Mouse (Mus musculus) embryonic facial prominence, embryonic 10.5 days (tissue): Measurements from ENCODE around the gene Nr1h4. TPM values are rescaled to one million over a fixed set of nuclear protein-coding genes. Genes with fewer than 3 reads are reported as not detected.

Experiments used
- DNase-seq: peaks from one replicate; pipeline ENCODE4 v3.0.0-alpha.2; 2017; ENCODE audit warnings: low spot score
- H3K27ac ChIP-seq: fragments of 300-500 bp; sonication (generic); replicated peaks from 2 replicates; pipeline ENCODE4 v1.5.1; 2016; ENCODE audit warnings: mild to moderate bottlenecking
- H3K27me3 ChIP-seq: fragments of 300-500 bp; sonication (generic); replicated peaks from 2 replicates; pipeline ENCODE4 v1.6.1; 2016; ENCODE audit warnings: low read depth, mild to moderate bottlenecking; ENCODE audit not compliant: poor library complexity, severe bottlenecking
- H3K36me3 ChIP-seq: fragments of 300-500 bp; sonication (generic); replicated peaks from 2 replicates; pipeline ENCODE4 v1.6.1; 2016; ENCODE audit warnings: mild to moderate bottlenecking, moderate library complexity
- H3K4me1 ChIP-seq: fragments of 300-500 bp; sonication (generic); 2 replicates; pipeline ENCODE4 v1.6.1; 2016
- H3K4me3 ChIP-seq: fragments of 300-500 bp; sonication (generic); 2 replicates; pipeline ENCODE4 v1.5.1; 2016; ENCODE audit warnings: mild to moderate bottlenecking, moderate library complexity
- H3K9me3 ChIP-seq: fragments of 300-500 bp; sonication (generic); 2 replicates; pipeline ENCODE4 v1.6.1; 2016; ENCODE audit warnings: mild to moderate bottlenecking
- WGBS: fragments of 180-500 bp; shearing (Covaris S2); methylation state at CpG from one replicate; pipeline ENCODE4 v1.1.7; 2016; 5-methylcytosine and 5-hydroxymethylcytosine counted together
- polyA plus RNA-seq: library from polyadenylated mRNA; unstranded; fragments of >200 nt; fragmentation: Nextera tagmentation; extraction: Ambion mirVana; gene quantifications from 2 replicates; pipeline ENCODE4 v1.2.1, GENCODE M21; 2016

The Nr1h4 gene
- polyA plus RNA-seq, 1 experiment from 2014 or later = not detected

- WGBS = 67% methylated on average over 6 of the region's 6 CpGs
- H3K9me3 ChIP-seq = no peaks in the 10 kb centered on the region
- no peak for DNase-seq
- H3K36me3 ChIP-seq = no peaks in the 10 kb centered on the region
- H3K27ac ChIP-seq = no peak overlapping the region
- H3K4me3 ChIP-seq = no peak overlapping the region
- no peaks in the 10 kb centered on the region for H3K27me3 ChIP-seq
- no peaks in the 10 kb centered on the region for H3K4me1 ChIP-seq
Measured at GRCm38 (mm10) chr10:89548028-89548427, 14.6 kb upstream of the Nr1h4 start.

- Histone ChIP-seq H3K4me3 (no peak overlapping the region), H3K9me3 (no peaks in the 10 kb centered on the region), H3K27me3 (no peaks in the 10 kb centered on the region), H3K36me3 (no peaks in the 10 kb centered on the region), H3K4me1 (no peaks in the 10 kb centered on the region), H3K27ac (no peak overlapping the region)
- WGBS = 83% methylated on average over 2 of the region's 2 CpGs
- DNase-seq = no peak
Measured at GRCm38 (mm10) chr10:89546989-89547388, 13.6 kb upstream of the Nr1h4 start.

GRCm38 (mm10) chr10:89543867-89544266 lies 10.5 kb upstream of the Nr1h4 start:
- Histone ChIP-seq H3K27ac (no peak overlapping the region), H3K4me3 (no peak overlapping the region), H3K36me3 (no peaks in the 10 kb centered on the region), H3K27me3 (no peaks in the 10 kb centered on the region), H3K4me1 (no peaks in the 10 kb centered on the region), H3K9me3 (no peaks in the 10 kb centered on the region)
- 63% methylated on average over 6 of the region's 6 CpGs for WGBS
- DNase-seq = no peak

GRCm38 (mm10) chr10:89542321-89542720 lies 8.9 kb upstream of the Nr1h4 start:
- no peaks in the 10 kb centered on the region for H3K27me3 ChIP-seq
- 88% methylated on average over 3 of the region's 3 CpGs for WGBS
- no peak overlapping the region for H3K4me3 ChIP-seq
- no peaks in the 10 kb centered on the region for H3K36me3 ChIP-seq
- no peak overlapping the region for H3K27ac ChIP-seq
- H3K4me1 ChIP-seq = no peaks in the 10 kb centered on the region
- no peak for DNase-seq
- H3K9me3 ChIP-seq = no peaks in the 10 kb centered on the region

DNA sequence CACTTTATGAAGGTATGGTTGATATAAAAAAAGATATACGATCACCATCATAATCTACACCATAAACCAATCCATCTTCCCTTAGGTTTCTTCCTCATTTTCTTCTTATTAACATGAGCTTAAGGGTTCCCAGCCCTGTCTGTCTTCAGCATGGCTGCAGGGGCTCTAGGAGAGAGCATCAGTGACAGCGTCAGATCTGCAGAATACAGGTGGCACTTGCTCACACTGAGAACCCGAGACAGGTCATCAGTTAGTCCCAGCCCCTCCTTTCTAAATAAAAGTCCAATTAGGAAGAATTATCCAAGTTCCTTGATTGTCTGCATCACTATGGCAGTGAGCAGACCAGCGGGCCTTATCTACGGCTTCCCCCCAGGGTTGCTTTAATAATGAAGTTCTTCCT lies 934 bp downstream of the Nr1h4 start:
- Histone ChIP-seq H3K9me3 (no peaks in the 10 kb centered on the region), H3K4me3 (no peak overlapping the region), H3K27ac (no peak overlapping the region), H3K4me1 (no peaks in the 10 kb centered on the region), H3K27me3 (no peaks in the 10 kb centered on the region), H3K36me3 (no peaks in the 10 kb centered on the region)
- 86% methylated on average over 5 of the region's 5 CpGs for WGBS
- no peak for DNase-seq

DNA sequence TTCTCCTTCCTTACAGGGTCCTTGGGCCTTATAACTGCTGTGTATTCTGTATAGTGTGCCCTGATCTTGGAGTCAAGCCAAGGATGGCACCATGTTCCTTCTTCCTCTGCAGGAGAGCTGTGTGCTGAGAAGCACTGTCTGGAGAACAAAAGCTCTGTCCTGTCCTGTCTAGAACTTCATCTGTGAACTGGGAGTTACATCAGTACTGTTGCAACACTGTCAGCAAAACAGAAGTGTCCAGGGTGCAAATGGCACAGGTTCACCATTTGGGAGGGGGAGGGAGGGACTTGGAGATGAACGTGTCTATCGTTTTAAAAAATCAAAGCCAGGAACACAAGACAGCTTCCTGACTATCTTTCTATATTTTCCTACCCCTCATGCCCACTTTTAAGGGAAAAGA lies 1.4 kb downstream of the Nr1h4 start:
- Histone ChIP-seq H3K4me1 (no peaks in the 10 kb centered on the region), H3K27me3 (no peaks in the 10 kb centered on the region), H3K27ac (no peak overlapping the region), H3K9me3 (no peaks in the 10 kb centered on the region), H3K4me3 (no peak overlapping the region), H3K36me3 (no peaks in the 10 kb centered on the region)
- DNase-seq = no peak
- 96% methylated on average over 2 of the region's 2 CpGs for WGBS

GRCm38 (mm10) chr10:89531194-89531634 lies 2.2 kb downstream of the Nr1h4 start:
- Histone ChIP-seq H3K4me3 (no peak overlapping the region), H3K27ac (no peak overlapping the region), H3K36me3 (no peaks in the 10 kb centered on the region), H3K4me1 (no peaks in the 10 kb centered on the region), H3K27me3 (no peaks in the 10 kb centered on the region), H3K9me3 (no peaks in the 10 kb centered on the region)
- no peak for DNase-seq
- 78% methylated on average over 5 of the region's 5 CpGs for WGBS

- no peaks in the 10 kb centered on the region for H3K27me3 ChIP-seq
- no peak overlapping the region for H3K4me3 ChIP-seq
- no peak for DNase-seq
- no peak overlapping the region for H3K27ac ChIP-seq
- H3K4me1 ChIP-seq = no peaks in the 10 kb centered on the region
- H3K9me3 ChIP-seq = no peaks in the 10 kb centered on the region
- 77% methylated on average over 5 of the region's 5 CpGs for WGBS
- no peaks in the 10 kb centered on the region for H3K36me3 ChIP-seq
Measured at GRCm38 (mm10) chr10:89527054-89527453, 6.3 kb downstream of the Nr1h4 start.

GRCm38 (mm10) chr10:89525823-89526222 lies 7.6 kb downstream of the Nr1h4 start:
- 65% methylated on average over 2 of the region's 2 CpGs for WGBS
- H3K4me3 ChIP-seq = no peak overlapping the region
- no peaks in the 10 kb centered on the region for H3K27me3 ChIP-seq
- no peak overlapping the region for H3K27ac ChIP-seq
- H3K36me3 ChIP-seq = no peaks in the 10 kb centered on the region
- no peaks in the 10 kb centered on the region for H3K9me3 ChIP-seq
- no peak for DNase-seq
- no peaks in the 10 kb centered on the region for H3K4me1 ChIP-seq

- Histone ChIP-seq H3K9me3 (no peaks in the 10 kb centered on the region), H3K27me3 (no peaks in the 10 kb centered on the region), H3K4me3 (no peak overlapping the region), H3K36me3 (no peaks in the 10 kb centered on the region), H3K4me1 (no peaks in the 10 kb centered on the region), H3K27ac (no peak overlapping the region)
- DNase-seq = no peak
- 87% methylated on average over 7 of the region's 7 CpGs for WGBS
Measured at GRCm38 (mm10) chr10:89522481-89522880, 10.9 kb downstream of the Nr1h4 start.

DNA sequence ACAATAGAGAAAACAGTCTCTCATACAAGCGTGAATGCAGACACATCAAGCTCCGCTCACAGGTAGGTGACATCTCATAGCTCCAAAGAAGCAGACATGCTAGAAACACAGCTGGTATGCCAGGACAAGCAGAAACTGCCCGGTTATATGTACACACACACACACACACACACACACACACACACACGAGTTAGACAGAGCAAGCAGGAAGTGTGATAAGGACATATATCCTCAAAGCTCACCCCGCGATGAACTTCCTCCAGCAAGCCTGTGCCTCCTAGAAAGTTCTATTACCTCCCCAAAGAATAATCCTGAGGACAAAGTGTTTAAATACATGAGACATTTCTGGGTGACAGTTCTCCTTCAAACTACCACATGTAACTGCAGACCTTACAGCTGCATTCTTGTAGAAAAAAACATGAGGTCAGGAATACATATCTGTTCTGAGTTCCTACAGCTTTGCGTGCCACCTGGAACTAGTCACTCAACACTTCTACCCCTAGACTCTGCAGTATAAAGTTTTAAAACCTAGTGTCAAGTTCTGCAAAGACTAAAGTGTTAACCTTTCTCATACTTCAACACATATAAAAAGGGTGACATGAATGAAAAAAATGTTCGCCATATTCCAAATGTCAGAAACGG lies 11.5 kb downstream of the Nr1h4 start:
- no peaks in the 10 kb centered on the region for H3K4me1 ChIP-seq
- H3K9me3 ChIP-seq = no peaks in the 10 kb centered on the region
- H3K27me3 ChIP-seq = no peaks in the 10 kb centered on the region
- H3K27ac ChIP-seq = no peak overlapping the region
- H3K4me3 ChIP-seq = no peak overlapping the region
- no peaks in the 10 kb centered on the region for H3K36me3 ChIP-seq
- WGBS = 89% methylated on average over 9 of the region's 9 CpGs
- no peak for DNase-seq

DNA sequence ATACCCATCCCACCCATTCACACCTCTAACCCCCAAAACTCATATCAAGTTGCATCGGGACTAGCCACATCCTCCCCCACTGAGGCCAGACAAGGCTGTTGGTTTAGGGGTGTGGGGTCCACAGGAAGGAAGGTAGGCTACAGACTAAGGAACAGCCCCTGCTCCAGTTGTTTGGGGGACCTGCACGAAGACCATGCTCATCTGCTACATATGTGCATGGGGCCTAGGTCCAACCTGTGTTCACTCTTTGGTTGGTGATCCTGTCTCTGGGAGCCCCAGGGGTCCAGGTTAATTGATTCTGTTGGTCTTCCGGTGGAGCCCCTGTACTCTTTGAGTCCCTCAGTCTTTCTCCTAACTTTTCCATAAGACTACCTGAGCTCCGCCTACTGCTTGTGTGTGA lies 13.0 kb downstream of the Nr1h4 start:
- no peak overlapping the region for H3K27ac ChIP-seq
- H3K9me3 ChIP-seq = no peaks in the 10 kb centered on the region
- H3K4me1 ChIP-seq = no peaks in the 10 kb centered on the region
- H3K4me3 ChIP-seq = no peak overlapping the region
- 90% methylated on average over 4 of the region's 4 CpGs for WGBS
- no peak for DNase-seq
- no peaks in the 10 kb centered on the region for H3K27me3 ChIP-seq
- no peaks in the 10 kb centered on the region for H3K36me3 ChIP-seq

DNA sequence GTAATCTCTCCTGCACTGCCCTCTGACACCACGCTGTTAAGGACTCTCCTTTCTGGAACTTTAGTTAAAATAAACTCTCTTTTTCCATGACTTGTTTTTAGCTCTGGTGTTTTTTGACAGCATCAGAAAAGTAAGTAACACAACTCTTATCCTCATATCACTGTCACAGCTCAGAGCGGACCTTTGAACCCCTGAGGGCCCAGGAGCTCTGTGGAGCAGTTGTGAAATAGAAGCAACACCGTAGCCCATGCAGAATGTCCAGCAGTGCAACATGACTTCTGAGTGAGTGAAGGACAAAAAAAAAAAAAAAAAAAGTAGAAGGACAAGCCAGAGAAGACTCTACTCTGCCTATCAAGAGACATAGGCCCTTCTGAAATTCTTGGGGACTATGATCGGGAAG lies 14.2 kb downstream of the Nr1h4 start:
- Histone ChIP-seq H3K27me3 (no peaks in the 10 kb centered on the region), H3K27ac (no peak overlapping the region), H3K4me3 (no peak overlapping the region), H3K9me3 (no peaks in the 10 kb centered on the region), H3K36me3 (no peaks in the 10 kb centered on the region), H3K4me1 (no peaks in the 10 kb centered on the region)
- WGBS = 83% methylated on average over 4 of the region's 4 CpGs
- DNase-seq = no peak
